Mouse (Mus musculus): ENCODE results near the gene Hgf.
A peak's percentile ranks its signal among the peaks of the same experiment; 100 is the strongest.

Hgf gene

DNA sequence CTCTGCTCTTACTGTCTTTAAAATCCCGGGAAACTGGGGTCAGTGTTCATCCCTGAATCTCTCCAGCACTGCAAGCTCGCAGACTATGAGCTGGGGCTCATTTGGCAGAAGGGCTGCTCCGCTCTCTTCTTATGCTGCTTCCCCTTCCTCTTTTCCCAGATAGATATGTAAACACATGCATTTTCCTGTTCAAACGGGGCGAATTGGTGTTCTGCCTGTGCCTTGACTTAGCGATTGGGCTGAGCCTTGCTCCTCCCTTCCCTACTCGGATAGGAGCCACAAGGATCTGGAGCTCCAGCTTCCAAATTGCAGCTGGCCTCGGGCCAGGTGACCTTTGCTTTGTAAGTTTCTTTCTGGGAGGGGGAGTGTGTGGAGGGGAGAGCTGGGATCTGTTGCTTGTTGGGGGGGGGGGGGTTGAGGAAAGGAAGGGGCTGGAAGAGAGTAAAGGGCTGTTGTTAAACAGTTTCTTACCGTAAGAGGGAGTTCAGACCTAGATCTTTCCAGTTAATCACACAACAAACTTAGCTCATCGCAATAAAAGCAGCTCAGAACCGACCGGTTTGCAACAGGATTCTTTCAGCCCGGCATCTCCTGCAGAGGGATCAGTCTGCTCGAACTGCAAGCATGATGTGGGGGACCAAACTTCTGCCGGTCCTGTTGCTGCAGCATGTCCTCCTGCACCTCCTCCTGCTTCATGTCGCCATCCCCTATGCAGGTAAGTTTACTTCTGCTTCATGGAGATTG lies at the start of gene Hgf:
Gene Hgf, plus strand, starts transcription at position 192 of the 744 bp plus-strand sequence.
- peak; percentile 81 to 86 for DNase-seq

DNA sequence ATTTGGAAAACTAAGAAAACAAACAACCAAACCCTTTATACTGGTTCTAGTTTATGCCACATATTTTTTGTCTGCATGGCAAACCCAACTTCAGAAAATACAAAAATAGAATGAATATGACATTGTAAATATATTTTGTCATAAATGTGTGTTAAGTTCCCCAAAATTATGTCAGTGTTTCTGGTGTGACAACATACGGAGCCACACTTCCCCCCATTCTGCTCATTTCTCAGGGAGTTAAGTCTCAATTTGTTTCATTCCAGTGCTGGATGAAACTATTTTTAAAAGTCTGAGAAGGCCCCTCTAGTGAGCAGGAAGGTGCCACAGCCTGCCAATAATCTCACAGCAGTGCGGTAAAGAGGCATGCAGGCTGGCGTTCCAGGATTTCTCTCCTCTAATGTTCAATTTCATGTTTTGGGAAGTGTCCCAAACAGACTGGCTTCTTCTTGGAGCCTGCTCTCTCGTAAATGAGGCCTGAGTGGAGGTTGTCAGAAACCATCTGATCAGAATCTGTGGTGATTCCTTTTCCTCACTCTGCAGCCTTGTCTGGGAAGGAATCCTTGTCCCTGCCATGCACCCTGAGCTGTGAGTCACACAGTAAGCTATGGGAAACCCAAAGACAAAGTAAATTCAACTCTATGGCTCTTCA lies 46.5 kb upstream of the Hgf start:
- no peak for DNase-seq

DNA sequence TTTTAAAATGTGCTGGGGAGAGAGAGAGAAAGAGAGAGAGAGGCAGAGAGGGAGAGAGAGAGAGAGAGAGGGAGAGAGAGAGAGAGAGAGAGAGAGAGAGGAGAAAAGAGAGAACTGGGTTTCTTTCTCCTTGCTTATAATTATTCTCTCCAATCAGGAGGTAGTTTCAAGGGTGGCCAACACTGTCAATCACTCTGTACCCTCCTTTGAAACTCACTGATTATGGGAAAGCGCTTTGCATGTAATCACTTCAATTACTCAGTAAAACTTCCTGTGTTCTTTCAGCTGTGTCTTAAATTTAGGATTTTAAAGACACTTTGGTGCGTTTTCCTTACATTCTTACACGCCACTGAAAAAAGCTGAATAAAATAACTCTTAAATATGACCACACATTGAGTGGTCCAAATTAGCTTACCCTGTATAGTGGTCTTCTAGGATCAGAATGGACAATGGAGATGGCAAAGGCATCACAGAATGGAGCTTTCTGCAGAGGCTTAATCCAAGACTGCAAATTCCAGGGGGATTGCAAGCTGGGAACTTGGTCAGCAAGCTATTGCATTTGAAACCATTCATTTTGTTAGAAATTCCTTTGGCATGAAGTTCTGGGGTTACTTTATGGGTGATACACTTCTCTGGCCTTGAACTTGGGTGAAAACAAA lies 21.5 kb upstream of the Hgf start:
- DNase-seq: no peak

DNA sequence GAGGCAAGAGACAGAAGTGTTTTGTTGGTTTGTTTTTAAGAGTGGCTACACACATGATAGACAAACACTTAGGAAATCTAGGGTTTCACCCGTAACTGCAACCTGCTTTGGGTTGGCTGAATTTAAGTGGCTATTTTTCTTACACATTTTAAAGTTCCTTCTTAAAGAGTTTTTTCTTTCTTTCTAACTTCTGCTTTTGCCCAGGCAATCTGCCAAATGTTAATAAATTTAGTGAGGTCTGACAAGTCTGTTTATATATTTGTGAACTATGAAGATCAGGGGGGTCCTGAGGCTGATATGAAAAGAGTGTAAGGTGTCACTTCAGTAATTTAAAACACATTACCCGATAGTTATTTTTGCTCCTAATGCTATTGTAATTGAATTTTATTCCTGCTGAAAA lies 15.2 kb upstream of the Hgf start:
- no peak for DNase-seq

DNA sequence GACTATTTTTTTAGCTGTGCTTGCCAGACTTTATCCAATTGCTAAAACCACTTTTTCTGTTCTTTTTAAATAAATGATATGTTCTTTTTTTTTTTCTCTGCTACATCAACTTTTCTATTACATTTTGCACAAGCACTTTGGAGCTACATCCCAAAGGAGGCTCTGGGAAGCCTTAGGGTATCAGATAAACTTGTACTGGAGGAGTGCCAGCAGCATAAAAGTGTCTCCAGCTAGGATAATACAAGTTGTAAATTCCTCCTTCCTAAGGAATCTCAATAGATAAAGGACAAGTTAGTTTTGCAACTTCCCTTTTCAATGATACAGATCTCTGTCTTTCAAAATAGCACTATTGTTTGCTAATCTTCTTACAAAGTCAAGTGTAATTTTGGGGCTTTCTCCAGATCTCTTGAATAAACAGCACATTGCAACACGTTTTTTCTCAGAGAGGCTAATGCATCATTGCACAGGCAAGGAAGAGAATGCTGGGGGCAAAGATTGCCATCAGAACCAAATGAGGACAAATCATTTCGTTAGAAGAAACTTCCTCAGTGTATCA lies 11.7 kb upstream of the Hgf start:
- no peak for DNase-seq

DNA sequence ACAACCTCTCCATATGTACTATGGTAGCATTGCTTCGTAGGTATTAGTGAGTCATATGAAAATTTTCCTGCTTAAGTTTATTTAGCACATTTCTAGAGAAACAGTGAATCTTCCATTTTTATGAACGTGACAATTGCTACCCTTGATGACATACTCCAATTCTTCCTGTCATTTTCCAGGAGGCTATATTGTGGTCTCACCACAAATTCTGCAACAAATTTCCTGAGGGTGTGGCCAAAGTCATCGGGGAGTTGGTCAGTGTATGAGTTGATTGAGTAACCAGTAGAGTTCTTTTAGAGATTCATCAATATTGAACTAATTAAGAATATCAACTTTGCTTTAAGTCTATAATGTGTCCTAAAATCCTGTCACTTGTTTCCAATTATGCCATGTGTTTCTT lies 5.8 kb upstream of the Hgf start:
- DNase-seq: no peak

DNA sequence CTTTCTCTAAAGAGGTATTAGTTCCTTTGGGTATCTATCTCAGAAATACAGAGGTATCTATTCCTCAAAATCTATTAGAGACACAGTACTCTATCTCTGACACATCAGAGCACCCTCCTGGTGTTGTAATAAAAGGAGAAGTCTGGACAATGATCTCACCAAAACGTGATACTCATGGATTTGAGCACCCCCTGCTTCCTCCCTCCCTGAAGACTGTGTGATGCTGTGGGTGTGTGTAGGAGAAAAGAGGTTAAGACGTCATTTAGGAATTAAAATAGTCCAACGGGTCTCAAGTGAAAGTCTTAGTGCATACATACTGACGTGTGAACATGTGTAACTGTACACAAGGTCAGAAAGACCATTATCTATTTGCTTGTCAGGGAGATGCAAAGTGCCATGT lies 648 bp upstream of the Hgf start:
- no peak for DNase-seq

DNA sequence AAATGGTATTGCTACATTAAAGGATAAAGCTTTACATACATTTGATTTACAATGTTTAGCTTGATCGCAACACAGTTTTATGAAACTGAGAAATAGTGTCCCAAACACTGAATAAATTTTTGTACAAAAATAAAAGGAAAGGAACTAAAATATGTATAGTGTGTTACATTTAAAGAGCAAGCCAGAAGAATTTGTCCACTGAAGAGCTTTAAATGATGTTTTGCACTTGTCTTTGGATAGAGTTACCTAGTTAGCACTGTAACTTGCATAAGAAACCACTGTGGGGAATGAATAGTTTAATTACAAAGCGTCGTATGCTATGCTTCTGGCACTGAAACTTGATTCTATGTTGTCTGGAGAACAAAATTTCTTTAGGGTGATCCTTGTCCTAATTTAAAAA lies 7.0 kb downstream of the Hgf start:
- DNase-seq: no peak

DNA sequence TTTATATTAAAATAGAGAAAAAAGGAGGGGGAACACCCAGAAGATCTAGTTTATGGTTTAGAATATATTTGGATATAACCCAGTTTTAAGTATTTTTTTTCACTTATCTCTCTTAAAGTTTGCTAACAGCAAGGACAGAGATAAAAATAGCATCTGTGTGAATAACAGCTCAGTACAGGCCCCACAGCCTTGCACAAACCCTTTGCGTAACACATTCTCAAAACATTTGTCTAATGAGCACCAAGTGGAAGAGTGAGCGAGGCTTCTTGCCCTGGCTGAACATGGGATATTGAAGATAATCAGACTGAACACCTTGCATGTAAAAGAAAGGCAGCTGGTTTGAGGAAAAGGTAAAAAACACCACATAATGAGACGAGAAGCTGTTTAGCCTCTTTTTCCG lies 15.7 kb downstream of the Hgf start:
- DNase-seq: no peak

DNA sequence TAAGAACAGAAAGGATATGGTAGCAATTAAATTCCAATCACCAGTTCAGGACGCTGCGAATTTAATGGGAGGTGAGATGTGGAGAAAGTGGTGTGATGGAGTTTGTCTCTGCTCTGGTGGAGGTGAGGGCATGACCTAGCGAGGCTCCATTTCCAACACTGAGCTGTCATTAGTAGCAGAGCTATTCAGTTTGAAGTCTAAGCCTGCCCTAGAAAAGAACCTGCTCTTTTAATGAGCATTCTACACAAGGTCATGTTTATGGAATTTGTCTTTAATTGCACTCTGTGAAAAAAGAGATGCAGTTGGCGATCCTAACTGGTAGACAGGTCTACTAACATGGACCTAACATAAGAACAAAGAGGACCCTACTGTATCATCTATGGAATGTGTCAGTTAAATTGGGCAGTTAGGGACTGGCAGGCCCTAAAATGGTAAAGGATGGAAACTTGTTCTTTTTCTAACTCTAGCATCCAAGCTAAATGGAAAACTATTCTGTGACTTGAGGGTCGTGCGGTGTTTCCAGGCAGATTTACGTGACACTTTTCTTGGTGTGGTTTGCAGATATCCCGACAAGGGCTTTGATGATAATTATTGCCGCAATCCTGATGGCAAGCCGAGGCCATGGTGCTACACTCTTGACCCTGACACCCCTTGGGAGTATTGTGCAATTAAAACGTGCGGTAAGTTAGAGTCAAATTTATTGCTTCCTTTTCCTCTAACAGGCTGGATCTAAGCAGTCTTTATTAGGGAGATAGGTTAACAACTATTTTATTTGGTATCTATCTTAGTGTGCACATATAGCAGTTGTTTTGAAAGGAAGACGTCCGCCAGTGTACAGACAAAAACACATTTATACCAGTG lies 24.8 kb downstream of the Hgf start:
- DNase-seq: peak; percentile 21 to 25

DNA sequence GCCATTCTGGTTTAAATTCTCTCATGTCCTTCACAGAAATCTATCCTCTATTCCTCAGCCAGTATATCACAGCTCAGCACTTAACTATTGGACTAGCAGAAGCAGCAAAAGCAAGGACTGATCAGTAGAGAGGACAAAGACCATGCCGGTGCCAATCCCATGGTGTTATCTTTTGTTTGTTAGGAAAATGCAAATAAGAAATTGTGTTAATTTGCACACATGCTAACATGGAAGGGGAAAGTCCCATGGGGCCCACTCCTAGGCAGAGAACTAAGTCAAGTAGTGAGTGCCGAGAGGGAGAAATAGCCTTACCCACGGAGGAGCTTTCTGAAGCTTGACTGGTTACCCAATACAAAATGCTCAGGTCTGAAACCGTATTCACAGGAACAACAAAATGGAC lies 42.4 kb downstream of the Hgf start:
- no peak for DNase-seq

DNA sequence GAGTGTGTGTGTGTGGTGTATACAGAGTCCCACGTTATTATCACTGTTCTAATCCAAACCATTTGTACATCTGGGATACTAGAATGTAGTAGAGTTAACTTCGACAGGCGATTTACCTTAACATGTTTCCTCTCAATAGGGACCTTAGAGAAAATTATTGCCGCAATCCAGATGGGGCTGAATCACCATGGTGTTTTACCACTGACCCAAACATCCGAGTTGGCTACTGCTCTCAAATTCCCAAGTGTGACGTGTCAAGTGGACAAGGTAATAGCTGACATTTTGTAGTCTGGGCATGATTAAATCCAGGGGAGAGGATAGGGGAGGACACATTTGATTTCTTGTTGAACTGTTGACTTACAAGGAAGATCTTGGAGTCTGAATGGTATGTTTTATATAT lies 44.7 kb downstream of the Hgf start:
- DNase-seq: no peak

DNA sequence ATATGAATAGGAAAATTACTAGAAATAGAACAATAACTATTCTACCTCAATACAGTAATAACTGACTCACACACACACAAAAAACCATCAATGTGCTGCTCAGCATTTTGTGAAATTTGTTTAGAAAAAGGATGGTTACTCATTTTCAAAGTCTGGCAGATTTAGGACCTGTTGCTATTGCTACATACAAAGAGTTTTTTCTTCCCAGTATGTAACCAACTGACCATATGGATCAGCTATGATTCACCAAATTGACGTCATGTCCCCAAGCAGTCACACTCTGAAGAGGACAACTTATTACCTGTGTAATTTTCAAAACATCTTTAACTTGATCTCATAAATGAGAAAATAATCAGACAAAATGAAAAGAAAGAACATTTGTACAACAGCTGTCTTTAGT lies 48.2 kb downstream of the Hgf start:
- no peak for DNase-seq

DNA sequence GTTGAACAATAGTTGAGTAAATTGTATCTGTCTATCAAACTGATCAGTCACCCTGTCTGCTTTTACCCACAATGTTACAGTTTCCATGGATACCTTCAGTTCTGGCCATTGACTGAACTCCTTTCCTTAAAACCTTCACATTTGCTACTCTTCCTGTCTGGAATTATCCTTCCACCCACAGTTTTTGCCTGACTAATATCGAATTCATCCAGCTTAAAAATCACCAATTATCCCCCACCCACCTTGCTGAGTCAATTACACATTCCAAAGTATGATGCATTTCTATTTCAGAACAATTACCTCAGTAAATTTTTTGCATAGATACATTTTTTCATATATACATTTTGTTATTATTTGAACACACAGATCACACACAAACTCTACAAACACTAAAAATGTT lies 79.7 kb downstream of the Hgf start:
- DNase-seq: no peak

DNA sequence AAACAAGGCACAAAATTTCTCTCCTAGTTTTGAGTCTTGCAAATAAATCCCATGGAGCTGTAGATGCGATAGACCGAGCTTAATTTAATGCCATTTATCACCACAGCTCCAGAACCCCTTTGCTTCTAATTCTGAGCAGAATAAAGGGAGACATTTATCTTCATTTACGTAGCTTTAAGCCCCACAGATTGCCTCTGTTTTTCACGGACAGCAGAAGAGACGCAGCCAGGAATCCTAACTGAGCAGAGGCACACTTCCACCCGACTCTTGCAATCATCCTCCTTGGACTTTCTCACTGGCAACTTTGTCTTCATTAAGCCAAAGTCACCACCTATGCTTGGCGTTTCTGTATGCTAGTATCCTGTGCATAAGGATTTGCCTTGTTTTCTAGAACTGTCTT lies 93.1 kb downstream of the Hgf start:
- no peak for DNase-seq

DNA sequence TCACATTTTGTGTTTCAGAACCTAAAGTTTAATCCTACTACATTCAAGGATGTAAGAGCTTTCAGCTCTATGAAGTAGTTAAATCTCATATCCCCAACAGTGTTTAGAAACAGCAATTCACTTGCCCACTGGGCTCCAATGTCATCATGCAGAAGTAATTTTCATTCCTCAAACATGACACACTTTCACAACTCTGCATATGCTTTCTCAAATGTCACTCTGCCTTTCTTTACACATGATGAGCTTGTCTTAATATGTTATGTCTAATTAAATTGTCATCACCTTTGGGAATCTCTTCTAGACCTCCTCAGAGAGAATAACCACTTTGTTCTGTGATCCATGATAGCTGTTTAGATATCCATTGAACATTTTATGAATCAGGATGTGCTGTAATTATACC lies 94.4 kb downstream of the Hgf start:
- DNase-seq: no peak

DNA sequence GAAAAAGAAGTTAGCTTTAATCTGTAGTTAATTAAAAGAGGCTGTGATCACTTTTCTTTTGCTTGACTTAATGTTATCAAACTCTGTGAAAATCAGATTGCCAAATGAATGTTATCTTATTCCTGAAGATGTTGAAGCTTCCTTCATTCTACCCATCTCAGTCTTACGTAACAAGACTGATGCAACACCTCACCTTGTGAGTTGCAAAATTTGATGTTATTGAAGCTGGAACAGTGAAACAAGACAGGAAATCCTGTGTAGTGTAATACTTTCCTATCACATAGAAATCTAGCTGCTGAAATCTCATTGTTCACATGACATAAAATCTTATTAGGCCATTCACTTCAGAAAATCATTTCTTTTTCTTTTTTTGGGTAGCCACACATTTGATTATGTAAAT lies 96.9 kb downstream of the Hgf start:
- DNase-seq: no peak

DNA sequence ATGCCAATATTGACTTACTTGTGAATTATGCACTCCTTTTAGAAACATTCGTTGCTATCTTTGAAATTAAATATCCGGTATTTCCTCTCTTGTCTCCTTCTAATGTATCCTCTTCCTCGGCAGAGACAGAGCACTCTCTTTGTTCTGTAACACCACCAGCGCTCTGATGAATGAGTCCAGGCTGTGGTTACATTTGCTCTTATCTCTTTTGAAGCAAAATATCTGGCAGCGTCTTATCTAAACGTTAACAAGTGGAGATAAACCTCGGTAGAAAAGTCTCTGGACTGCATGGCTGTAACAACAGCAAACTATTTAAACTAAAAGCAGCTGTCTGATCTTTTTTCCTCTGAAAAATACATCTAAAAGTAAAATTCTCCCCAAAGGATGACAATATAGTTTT lies 100.7 kb downstream of the Hgf start:
- no peak for DNase-seq

Data from kidney, postnatal 4 days (tissue).